Mouse (Mus musculus) B cell, adult 62 days (primary cell): ENCODE measurements around the gene Ucp3. TPM values are rescaled to one million over a fixed set of nuclear protein-coding genes. Genes with fewer than 3 reads are reported as not detected.

Experiments used
- total RNA-seq: library from RNA; stranded (reverse); gene quantifications from 4 replicates; pipeline ENCODE4 v1.2.4, GENCODE M21; 2023

Ucp3 gene
- total RNA-seq, result 0.60 to 1.2 TPM (median 0.96 TPM) in 4 replicates

GRCm38 (mm10) chr7:100472777-100473176 lies at the start of gene Ucp3:
Gene Ucp3 (plus strand): TSS chr7:100472990.

GRCm38 (mm10) chr7:100493117-100493483 lies 20.3 kb downstream of the Ucp3 start, which contains the start of gene Ucp2:
Gene Ucp2 (plus strand): TSS chr7:100493337.

GRCm38 (mm10) chr7:100514573-100514972 lies 41.8 kb downstream of the Ucp3 start, which contains the start of gene Dnajb13:
Gene Dnajb13 (minus strand): TSS chr7:100514960.

Other genes starting within 250 kb of the Ucp3 start
- gene Pgm2l1, start 245.6 kb upstream of the Ucp3 start, total RNA-seq, result 16.7 to 19.2 TPM (median 18.6 TPM) in 4 replicates
- gene P4ha3, start 187.5 kb upstream of the Ucp3 start, total RNA-seq, result 0.45 to 1.2 TPM in 2 of 4 replicates, not detected in the others
- gene C2cd3, start 100.8 kb upstream of the Ucp3 start, total RNA-seq, result 61.1 to 72.2 TPM (median 68.1 TPM) in 4 replicates
- gene Ppme1, start 100.7 kb upstream of the Ucp3 start, total RNA-seq, result 31.6 to 43.6 TPM (median 38.0 TPM) in 4 replicates
- gene Ucp2, start 20.3 kb downstream of the Ucp3 start, total RNA-seq, result 871 to 978 TPM (median 914 TPM) in 4 replicates
- gene Dnajb13, start 42.0 kb downstream of the Ucp3 start, total RNA-seq, result 0.52 to 1.3 TPM (median 0.81 TPM) in 4 replicates
- 6.2 to 10.2 TPM (median 7.0 TPM) in 4 replicates for gene Coa4, start 64.1 kb downstream of the Ucp3 start, total RNA-seq
- gene Rab6a, start 134.4 kb downstream of the Ucp3 start, total RNA-seq, result 50.9 to 58.7 TPM (median 54.5 TPM) in 4 replicates
- 21.0 to 25.6 TPM (median 24.0 TPM) in 4 replicates for gene Mrpl48, start 135.3 kb downstream of the Ucp3 start, total RNA-seq
- not detected in 4 replicates for gene Plekhb1, start 189.4 kb downstream of the Ucp3 start, total RNA-seq
- 33.7 to 40.5 TPM (median 36.2 TPM) in 4 replicates for gene Fam168a, start 233.6 kb downstream of the Ucp3 start, total RNA-seq